Mouse (Mus musculus): ENCODE data around the gene Vipr2.

Gene Vipr2

DNA sequence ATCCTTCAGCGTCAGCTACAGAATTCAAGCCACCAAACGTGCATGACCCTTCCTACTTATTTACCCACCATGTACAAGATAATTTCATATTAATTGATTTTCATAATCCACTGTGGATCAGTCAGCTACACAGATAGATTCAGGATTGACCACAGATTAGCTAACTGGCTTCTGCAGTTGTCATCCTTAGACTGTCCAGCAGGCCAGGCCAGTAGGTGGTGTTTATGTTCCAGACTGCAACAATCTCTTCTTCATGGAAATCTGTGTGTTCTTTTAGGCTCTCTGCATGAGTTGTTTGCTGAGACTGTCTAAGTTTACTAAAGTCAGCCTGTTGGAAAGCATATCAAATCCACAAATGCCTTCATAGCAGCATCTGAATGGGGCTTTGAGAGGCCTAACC is 82.2 kb downstream of the Vipr2 start:
- DNase-seq: no peak

DNA sequence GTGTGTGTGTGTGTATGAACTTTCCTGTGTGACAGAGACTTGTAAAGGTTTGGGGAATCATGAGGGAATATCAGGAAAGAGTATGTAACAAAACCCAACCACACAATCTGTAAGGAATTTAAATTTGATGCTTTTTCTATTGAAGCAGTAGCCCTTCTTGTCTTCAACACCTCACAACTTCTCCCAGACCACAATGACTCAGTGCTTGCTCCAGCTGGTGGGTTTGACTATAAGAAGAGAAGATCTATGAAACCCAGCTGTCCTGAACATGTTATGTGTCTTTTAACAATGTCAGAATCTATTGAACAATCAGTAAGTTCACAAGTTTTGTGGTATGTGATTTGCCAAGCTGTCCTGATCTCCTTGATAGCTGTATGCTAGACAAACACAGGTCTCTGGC is 87.8 kb downstream of the Vipr2 start:
- no peak for DNase-seq

DNA sequence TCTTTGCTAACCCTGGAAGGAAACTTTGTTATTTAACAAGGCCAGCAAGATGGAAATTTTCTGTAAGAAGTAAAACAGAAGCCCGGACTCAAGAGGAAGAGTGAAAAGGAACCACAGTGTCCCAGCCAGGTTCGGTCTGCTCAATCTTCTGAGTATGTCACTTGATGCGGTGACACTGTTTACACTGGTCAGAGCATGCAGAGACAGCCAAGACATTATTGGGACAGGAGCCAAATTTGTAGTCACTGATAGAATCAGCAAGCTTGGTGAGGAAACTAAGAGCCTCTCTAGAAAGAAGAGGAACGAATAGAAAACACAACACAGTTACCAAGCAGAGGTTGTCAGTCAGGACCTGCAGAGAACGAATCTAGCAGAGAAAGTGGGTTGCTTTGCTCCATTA is 92.1 kb downstream of the Vipr2 start:
- DNase-seq: no peak

DNA sequence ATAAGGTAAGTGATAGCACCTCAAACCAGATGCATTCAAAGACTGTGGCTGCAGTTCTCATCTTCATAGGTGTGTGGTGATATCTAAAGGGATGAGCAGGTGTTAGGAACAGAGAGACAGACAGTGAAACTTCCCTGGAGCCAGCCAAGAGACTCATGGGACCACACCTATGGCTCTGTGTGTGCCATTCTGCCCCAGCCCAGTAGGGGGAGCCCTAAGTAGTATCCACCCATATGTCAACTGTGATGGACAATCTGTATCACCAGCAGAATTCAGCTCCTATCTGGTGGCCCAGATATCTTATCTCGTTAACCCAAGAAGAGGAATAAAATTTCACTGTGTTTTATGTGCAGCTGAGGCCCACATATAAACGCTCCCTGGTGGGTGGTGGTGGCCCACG is 99.4 kb downstream of the Vipr2 start:
- DNase-seq: peak; percentile 55 to 60

DNA sequence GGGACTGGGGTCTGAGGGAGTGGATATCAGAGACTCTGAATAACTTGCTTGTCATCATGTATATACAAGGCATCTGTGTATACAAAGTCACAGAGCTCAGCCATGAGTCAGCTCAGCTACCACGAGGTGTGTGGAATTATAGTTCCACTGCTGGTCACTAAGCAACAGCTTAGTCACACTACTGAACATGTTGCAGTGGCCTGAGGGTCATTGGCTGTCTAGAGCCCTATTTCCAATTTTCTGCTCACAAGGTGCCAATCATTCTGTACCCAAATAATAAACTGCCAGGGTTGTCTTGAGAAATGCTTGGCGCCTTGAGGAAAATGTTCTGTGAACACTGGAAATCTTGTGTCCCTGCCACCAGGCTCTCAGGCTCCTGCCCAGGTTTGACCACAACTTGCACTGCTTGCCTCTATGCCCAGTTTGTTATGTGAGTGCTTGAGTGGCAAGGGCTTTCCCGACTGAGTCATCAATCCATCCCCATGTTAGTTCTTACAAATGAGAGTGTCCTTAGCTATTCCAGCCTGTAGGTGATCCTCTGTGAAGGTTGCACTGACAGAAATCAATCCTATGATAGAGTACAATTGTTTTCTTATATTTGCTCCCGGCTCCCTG is 104.0 kb downstream of the Vipr2 start:
- DNase-seq: no peak

DNA sequence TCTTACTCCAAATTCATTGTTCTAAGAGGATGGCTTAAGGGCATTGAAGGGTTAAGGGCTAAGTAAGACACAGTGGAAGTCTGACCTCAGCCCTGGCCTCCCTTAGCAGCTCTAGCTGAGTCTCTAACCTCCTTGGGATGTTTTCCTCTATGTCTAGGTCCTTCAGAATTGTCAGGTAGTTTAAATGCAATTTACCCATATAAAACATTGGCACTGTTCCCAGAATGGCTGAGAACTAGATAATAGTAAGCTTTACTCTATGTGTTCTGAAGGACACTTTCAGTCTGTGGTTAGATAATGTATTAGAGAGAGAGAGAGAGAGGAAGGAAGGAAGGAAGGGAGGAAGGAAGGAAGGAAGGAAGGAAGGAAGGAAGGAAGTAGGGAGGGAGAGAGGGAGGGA is 104.8 kb downstream of the Vipr2 start:
- DNase-seq: no peak

DNA sequence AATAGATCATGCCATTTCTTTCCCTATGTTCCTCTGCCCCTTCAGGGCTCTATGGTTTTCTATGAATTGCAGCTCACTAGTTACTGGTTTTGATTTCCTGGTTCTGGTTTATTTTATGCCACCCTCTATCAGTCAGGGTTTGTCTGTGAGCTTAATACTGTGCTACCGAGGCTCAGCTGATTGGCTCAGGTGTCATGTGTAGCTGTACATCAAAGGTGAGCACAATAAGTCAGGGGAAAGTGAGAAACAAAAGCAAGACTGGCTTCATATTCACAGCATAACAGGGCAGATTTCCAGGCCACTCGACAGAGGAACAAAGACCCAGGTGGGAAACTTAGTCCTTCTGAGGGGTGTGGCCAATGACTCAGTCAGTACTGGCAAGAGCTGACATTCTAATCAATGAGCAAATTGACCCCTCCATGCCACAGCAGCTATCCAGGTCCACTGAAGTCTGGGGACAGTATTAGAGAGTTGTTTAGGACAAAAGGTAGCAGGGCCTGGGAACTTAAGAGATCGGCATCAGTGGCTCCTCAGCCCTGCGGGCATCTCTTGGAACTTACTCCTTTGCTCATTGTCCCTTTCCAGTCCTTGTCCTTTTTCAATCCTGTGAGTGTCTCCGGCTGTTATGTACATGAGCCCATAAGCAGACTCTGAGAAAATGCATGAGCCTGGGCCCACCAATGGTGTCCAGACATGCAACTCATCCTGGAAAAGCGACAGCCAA is 105.8 kb downstream of the Vipr2 start:
- DNase-seq: no peak

DNA sequence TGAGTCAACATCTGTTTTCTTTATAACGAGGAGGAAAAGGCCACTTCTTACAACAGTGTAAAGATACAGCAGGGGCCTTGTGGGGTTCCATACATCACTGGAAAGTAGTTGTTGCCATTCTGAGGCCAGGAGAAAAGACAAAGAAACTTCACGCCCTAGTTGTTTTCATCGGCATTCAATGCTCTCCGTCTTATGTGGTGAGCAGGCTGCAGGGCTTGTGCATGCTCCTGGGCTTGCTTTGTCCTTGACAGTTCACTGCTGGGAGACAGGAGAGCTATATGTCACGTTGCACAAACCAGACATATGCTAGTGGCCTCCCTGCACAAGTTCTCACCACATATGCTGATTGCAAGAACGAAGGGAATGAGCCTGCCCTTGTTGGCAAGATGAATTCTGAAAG is 116.4 kb downstream of the Vipr2 start:
- no peak for DNase-seq

DNA sequence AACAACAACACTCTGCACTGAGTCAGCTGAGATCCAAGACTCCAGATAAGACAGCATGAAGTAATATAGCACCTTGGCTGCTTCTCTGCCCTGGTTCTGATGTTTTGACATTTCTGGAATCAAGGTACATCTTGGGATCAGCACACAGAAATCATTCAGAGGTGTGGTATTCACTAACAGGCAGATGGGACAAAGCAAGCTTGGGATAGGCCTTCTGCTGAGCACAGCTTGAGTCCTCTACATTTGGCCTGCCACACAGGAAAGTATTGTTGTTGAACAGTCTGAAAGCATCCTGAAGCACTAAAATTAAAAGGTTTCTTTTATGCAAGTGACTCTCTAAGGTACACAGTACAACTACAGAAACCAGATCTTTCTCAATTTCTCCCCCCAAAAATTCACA is 117.1 kb downstream of the Vipr2 start:
- DNase-seq: no peak
